Mouse (Mus musculus) layer of hippocampus, adult 9-10 months (tissue): ENCODE data around the gene Ank.

ENCODE experiments used
- DNase-seq: peaks from one replicate; pipeline ENCODE4 v3.0.0; 2022; ENCODE audit warnings: low spot score

Ank gene

DNA sequence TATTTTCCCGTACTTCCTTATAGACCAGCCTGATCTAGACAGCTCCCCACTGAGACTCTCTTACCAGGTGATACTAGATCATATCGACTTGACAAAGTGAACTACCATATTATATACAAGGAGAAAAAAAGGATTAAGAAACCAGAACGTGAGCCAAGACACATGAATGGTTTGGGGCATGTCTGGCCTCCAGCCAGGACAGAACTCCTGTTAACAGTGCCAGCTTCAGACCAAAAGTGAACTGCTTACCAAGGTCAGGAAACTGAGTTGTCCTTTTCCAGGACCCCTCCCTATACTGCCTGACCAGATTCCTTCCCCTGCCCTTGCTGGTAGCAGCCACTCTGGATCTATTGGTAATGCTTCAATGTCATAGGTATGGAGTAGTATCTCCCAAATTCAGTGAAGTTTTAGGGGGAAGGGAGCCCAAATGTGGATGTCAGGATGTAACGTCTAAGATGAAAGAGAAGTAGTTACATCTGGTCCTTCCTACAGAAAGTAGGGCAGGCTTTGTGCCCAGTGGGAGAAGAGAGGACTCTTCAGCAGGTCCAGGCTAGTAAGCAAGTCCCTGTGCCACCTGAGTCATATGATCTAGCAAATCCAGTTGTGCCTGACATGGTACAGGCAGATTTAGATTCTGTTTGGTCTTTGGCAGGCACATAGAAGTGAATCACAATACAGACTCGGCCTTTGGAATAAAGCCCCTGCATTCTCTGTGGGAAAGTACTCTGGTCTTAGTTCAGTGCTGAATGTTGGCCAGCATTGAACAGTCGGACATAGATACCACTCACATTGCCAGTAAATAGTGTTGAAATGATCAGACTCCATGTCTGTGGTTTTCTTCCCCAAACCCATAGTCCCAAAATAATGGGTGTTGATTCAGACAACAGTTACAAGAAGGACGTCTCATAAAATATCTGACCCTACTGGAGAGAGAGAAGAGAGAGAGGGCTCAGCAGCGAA, 167.7 kb downstream of the Ank start:
- no peak for DNase-seq

DNA sequence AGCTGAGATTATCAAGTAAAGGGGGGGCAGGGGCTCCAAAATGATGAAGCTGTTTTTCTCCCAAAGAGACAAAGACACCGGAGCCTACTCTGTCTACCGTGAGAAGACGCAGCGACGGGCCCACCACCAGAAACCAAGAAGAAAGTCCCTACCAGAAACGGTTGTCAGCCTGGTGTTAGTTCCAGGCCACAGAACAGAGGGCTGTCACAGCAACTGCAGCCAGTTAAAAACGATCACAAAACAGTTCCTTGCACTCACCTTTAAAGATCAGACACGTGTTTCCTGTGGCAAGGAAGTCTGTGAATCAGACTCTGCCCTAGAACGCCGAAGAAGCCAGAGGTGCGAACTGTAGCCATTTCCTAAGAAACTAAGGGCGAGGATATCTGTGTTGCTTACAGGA, 174.7 kb downstream of the Ank start:
- DNase-seq, result no peak

DNA sequence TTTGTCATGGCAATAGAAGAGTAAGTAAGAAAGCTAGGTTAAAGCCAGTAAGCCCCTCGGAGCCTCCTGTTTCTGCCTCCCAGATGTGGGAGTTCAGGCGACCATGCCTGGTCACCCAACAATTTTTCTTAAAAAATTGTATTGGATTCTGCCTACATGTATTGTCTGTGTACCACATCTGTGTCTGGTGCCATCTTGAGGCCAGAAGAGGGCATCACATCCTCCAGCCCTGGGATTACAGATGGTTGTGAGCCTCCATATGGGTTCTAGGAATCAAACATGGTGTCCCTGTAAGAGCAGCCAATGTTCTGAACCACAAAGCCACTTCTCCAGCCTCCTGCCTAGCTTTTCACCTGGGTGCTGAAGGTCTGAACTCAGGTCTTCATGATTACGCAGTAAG, 176.4 kb downstream of the Ank start:
- DNase-seq, result no peak
